Mouse (Mus musculus): ENCODE results near the gene 5330417C22Rik. TPM values are rescaled to one million over a fixed set of nuclear protein-coding genes. Genes with fewer than 3 reads are reported as not detected.

Gene 5330417C22Rik
- total RNA-seq, 4 experiments from 2014 or later, result 2.4 to 6.9 (median 3.9) TPM

DNA sequence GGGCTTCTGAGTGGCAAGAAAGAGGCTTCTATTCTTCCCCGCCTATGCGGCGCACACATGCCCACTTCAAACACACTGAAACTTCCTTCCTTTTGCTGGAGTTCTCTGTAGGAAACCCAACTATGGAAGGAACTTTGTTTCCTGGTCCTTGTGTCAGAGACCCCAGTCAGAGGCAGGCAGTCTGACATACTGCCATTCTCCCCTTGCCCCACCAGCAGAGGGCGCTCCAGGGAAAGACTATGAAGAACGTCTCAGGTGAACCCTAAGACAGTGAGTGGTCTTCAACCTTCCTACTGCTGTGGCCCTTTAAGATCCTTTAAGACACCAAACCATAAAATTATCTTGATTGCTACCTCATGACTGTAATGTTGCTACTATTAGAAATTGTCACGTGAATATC is 69.9 kb downstream of the 5330417C22Rik start:
- DNase-seq, result no peak

DNA sequence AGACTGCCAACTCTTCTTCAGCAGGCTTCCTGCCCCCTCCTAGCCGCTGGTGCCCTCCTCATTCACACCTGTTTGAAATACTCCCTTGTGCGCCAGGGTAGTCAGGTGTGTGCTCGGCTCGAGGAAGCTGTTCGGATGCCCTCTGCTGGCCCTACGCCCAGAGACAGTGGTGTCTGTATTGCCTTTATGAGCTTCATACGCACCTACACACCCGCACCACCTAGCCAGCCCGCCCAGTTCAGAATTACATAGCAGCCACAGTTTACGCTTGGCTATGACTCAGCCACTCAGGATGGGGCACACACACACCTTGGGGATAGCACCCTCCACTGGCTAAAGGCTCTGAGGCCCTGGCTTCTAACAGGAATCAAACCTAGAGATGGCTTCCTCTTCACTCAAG is 77.5 kb downstream of the 5330417C22Rik start:
- DNase-seq, result no peak

DNA sequence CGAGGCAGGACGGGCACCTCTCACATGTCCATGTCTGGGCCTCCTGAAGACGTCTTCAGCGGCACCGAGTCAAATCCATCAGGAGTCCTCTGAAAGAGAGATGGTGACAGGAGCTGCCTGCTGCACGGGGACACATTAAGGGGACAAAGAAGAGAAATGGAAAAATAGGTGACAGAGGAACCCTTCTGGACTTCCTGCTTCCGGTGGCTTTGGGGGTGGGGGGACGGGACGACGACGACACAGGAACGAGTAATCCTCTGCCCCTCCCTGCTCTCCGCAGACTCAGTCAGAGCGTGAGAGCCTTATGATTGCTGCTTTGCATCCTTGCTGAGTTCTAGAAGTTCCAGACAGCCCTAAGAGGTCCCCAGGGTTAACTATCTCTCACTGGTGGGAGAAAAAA is 78.0 kb downstream of the 5330417C22Rik start:
- DNase-seq, result no peak

DNA sequence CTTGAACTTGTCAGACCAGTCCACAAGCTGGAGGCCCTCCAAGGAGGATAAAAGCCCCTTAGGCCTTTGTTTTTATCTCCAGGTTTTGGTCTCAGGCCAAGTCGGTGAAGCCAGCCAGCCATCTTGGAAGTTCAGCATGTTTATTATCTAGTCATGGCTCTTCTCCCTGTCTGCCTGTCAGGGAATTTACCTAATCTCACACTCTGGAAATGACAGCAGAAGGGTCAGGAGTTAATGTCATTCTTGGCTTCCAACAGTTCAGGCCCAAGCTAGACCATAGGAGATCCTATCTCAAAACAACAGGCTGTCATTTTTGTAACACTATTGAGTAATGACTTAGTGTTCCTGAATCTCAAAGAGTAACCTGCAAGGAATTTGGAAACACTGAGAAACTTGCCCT is 82.2 kb downstream of the 5330417C22Rik start:
- DNase-seq, result no peak

DNA sequence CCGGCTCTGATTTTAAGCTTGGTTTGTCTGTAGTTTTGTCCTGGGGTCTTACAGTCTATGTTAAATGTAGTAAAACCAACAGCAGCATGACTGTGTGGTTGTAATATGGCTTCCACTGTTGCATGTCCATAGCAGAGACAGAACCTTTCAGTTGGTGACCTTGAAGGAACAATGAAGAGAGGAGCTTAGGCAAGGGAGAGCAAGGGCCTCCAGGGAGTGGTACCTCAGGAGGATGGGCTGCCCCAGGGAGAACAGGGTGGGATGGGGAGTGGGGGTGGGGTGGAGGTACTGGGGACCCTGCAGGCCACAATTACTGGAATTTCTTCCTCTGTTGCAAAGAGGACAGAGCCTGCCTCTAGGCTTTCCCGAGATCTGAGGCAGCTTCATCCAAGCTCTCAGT is 84.4 kb downstream of the 5330417C22Rik start:
- DNase-seq, result no peak

DNA sequence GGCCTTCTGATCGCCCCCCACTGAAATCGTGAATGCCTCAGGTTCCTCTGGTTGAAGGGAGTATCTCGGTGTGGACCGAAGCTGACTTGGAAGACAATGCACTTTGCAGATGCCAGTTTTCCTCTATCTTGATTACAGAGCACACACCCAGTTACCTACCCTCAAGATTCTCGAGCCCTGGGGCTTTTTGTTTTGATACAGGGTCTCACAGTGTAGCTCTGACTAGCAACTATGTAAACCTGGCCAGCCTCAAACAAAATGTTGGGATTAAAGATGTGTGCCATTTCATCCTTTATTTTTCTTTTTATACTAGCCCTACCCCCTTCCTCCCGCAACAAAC is 91.0 kb downstream of the 5330417C22Rik start:
- DNase-seq, result no peak

DNA sequence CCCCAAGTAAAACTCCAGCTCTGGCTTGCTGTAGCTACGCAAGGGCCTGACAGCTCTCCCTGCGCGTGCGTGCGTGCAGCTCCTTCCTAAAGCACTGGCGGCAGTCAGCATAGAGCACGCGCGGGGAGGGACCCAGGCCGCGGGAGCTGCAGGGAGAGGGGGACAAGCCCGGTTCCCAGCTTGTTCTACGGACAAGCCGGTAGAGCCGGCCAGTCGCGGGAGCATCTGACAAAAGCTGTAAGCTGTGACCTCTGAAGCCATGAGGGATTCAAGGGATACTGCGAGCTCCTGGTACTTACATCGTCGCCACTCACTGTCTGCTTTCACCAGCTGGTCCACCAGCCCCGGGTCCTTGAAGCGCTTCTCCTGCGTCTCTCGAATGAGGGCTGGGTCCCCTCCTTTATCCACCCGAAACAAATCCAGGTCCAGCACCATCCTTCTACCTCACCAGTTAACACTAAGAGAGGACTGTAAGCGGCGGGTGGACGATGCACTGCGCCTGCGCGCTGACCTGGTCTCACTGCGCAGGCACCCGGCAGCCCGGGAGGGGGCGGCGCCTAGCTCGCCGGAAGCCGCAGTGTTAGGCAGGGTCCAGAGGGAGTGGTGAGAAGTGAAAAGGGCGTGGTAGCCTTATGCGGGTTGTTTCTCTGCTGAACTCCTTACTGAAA is 91.5 kb downstream of the 5330417C22Rik start, which contains the start of gene Sars:
Gene Sars, minus strand, starts transcription at position 512 of the 668 bp plus-strand sequence.
- peak; percentile 85 for DNase-seq

DNA sequence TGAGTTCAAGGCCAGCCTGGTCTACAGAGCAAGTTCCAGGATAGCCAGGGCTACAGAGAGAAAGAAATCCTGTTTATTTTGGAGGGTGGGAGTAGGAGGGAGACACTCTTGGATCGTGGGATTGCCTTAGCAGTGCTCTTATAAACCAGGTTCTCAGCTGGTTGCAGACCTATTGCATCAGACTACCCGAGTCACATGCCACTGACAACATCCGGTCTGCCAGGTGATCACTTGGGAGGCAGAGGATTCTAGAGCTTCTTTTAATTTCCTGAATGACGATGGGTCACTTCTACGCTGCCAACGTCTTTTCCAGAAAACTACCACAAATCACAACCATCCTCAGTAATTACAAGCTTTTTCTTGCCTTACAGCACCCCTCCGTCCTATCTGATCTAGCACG is 92.3 kb downstream of the 5330417C22Rik start:
- peak; percentile 47 for DNase-seq

DNA sequence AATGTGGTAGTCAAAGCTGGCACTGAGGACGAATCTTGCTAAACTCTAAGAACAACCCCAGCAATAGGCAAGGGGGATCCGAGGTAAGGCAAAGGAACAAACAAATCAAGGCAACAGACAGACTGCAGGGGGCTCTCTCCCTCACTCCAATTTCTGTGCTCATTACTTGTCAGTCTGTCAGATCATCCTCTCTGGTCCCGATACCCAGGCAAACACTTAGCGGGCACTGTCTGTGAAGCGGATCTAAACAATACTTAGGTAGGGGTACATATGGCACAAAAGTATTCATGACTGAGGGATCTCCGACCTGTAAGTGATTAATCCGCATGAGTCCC is 100.0 kb downstream of the 5330417C22Rik start:
- no peak for DNase-seq

DNA sequence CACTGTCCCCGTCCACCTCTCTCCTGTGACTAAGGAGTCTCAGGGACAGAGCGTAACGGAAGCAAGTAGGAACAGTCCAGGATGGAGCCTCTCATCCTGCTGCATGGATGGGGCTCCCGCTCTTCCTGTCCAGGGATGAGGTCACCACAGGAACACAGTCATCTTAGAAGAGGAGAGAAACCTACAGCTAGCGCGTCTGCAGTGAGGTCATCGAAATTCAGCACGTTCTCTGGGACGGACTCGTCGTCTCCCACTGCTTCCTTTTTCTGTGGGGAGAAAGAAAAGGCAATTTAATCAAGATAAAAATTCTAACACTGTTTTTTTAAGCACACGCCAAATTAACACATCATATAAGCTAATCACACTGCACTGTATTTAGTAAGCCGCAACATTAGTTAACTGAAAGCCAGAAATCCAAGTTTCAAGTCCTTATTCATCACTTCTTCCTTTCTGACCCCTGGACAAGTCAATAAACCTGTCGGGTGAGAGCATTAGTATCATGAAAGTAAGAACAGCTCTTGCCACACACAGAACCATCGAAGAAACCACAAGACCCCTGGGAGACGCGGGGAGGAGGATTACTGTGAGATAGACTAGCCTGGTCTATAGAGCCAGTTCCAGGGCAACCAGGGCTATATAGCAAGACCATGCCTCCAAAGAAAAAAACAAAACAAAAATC is 100.5 kb downstream of the 5330417C22Rik start:
- no peak for DNase-seq

DNA sequence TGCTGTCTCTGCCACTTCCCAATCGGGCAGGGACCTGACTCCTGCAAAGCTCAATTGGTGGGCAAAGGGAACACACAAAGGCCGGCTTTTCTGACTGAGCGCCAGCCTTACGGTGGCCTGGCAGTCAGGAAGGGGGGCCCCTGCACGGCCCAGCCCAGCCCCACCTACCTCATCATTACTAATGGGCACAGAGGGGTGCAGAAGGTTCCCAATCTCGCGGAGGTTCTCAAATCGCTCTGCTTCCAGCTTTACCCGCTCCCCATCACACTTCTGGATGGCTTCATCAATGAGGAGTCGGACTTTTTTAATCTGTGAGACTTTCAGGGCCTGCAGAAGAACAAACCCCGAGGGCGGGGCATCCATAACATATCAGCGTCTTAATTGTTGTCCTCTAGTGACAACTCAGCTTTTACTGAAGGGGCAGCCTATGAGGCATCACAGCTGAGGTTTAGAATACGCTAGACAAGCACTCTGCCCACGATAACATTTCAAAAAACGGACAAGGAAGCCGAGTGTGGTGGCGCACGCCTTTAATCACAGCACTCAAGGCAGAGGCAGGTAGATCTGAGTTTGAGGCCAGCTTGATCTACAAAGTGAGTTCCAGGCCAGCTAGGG is 102.3 kb downstream of the 5330417C22Rik start:
- DNase-seq, result no peak

DNA sequence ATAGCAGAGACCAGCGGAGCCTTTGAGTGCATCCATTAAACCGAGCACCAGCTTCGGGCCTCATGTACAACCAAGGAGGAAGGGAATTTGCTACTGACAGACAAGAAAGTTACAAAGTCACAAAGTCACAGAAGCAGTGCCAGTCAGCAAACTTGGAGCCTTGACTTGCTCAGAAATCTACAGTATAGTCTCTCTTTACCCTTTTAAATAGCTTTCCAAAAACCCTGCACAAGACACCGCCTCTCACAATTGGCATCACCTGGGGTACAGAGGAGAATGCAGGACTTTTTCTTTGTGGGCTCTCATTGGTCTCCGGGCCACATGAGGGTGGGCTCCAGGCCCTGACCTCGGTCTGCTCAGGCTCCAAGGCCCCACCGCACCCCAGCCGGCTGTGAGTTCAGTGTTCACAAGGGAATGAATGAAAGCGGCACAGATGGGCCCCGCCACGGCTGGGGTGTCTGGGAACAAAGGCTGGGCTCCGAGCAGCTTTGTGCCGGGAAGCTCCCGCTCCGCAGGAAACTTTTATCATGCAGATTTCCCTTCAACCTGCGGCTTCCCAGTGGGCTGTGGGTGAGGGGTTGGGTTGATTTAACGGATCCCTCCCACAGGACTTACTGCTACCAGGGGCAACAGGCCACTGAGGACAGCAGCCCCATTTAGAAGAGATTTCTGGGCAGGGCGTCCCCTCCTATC is 103.0 kb downstream of the 5330417C22Rik start:
- no peak for DNase-seq

DNA sequence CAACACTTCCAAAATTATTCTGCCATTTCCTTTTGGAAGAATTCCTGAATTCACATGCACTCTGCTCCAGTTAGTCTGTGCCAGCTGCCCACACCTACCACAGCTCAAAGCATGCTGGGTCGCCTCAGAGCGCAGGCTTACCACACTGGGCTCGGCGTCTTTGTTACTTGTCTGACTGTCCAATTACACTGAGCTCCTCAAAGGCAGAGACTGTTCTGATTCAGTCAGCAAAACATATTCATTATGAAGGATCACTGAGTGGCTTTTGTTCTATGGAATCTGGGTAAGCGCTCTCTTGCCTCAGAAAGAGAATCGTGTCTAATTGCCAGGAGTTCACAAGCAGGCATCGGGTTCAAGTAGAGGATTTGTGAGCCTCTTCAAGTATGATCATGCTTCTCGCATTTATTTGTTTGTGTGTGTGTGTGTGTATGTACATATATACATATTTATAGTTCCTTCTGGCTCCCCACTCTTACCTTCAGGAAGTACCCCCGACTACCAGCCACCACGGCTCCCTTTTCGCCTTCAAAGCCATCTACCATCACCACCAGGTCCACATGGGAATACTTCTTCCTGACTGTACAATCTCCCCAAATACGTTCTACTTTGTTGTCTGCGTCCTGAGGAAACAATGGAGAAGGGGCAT is 103.7 kb downstream of the 5330417C22Rik start:
- DNase-seq, result no peak

DNA sequence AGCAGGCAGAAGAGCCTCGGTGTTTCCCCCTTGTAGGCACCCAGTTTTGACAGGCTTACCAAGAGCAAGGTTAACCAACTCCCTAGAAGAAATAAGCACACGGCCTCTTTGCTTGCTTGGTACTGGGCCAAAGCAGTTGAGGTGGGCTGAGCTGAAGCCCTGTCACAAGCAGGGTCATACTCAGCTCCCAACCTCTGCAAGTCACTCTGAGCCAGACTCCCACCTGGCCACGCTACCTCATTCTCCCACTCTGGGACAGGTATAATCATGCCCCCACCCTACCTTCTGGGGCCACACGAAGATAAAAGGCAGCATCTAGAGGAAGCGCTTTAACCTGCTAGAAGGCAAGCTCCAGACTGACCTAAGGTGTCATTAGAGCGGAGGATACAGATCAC is 110.7 kb downstream of the 5330417C22Rik start:
- DNase-seq, result no peak

DNA sequence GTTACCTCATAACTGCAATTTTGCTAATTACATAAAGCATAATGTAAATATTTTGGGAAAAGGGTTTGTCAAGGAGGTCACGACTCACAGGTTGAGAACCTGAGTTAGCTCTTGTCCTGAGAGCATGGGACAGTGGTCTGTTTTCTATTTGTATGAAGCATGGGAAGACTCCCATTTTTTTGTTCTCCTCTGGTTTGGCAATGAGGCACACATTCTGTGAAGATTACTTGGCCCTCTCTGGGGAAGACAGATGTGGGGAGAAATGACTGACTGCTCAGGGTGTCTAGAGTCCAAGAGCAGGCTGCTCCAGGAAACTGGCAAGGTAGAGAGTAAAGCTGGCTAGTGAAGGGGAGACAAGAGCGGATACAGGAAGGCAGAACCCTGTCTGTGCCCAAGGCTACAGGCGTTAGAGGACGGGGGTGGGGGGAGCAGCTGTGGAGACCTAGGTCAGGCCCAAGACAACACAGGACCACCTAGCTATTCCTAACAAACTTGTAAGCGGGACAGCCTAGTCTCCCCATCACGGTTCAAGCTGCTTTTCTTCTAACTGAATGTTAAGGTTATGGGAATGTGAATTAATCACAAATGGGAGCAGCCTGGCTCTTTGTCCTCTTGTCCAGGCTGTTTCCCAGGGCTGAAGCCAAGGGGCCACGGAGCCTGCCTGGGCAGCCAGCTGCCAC is 111.3 kb downstream of the 5330417C22Rik start:
- DNase-seq, result no peak

DNA sequence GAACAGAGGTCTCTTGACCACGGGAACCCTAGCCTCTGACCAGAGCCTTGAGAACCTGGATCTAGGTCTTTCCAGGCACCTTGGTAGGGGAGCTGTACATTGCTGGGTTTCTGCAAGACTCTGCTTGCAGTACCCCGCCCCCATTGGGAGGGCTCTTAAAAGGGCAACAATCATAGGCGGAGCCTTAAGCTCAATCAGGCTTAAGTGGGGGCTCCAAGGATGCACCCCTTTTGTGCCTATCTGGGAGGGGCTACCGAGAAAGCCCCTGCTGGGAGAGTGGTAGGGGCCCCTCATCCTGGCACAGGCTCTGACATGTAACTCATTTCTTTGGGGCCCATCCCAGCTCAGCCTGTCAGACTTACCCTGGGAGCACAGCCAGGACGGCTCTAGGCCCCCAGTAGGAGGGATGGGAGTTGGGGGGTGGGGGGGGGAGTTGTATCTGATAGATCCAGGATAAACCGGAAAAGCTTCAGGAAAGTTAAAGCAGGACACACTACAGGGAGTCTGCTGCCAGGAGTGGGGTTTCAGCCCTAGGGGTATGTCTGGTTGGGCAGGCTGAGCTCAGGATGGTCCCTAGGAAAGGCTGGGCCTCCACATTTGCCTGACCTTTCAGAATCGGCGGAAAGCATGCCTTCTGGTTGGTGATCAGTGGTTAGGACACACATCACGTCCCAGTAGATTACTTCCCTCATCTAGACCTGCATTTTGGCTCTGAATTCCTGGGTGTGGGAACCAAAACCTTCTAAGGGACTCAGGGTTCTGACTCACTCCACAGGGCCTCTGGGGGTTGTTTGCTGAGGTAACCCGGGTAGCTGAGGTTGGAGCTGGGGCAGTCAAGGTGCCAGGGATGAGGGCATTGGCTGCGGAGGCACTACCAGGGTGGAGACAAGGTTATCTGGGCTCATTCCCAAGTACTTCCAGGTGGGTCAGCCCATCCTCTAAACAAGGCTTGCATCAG is 112.2 kb downstream of the 5330417C22Rik start:
- no peak for DNase-seq

DNA sequence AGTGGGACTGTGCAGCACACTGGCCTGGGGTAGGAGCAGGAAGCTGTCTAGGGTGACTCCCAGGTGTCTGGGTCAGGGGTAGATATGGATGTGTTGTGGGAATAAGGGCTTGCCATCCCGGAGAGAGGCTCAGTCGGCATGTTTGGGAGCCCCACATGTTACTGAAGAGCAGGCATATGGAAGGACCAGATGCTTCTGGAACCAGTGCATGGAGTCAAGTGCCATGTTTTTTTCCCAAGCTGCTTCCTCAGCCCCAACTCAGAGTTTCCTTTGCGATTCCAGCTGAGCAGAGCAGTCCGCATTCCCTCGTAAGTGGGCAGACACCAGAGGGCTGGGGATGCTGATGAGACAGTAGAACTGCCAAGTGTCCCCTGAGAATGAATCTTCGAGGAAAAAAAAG is 113.3 kb downstream of the 5330417C22Rik start:
- no peak for DNase-seq

DNA sequence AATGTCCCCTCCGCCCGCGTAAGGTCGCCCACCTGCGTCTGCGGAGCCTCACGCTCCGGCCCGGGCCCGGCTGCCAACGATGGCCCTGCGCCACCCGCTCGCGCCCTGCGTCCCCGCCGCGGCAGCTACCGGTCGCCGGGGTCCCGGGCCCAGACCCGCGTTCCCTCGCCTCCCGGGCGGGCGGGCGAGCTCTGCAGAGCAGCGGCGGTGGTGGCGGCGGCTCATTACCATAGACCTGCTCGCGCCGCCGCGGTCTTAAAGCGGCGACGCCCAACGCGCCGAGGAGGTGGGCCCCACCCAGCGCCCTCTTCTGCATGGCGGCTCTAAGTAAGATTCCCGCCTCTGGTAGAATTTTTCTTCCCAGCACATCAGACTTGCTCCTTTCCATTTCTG is 120.5 kb downstream of the 5330417C22Rik start:
- DNase-seq, result no peak

DNA sequence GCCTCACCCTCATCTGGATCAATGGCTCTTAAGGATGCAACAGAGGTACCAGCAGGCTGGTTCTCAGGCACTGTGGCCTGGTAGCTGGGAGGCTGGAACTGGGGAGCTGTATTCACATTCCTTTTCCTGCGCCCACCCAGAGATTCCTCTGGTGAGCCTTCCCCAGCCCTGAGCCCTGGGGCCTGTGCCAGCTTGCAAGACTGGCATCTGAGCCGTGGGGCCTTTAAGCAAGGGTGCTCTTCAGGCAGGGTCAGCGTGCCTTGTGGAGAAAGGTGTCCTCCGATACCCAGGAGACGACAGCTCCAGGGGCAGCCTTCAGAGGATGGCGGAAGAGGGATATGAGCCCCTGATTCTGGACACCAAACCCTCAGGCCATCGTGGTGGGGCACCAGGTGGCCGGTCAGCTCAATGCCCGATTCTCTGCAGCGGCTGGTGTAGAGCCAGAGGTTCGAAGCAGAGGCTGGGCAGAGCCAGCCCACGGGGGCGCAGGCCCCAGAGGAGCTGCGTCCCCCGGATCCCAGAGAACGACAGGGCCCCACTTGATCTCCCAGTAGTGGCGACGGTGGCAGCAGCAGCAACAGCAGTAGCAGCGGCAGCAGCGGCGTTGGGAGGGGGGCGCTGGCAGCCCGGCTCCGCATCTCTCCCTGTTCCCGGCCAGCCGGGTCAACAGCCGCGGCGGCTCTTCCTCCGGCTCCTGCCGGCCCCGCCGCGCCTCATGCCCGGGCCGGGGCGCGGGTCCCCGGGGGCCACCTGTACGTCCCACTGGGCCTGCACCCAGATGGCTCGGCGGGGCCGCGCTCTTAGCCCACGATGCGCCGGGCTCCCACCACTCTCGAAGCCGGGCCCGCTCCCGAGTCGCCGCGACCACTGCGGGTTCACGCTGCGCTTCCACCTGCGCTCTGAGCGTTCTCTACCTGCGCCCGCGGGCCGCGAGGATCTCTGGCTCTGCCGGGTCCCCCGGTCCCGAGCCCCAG is 121.2 kb downstream of the 5330417C22Rik start, which contains the start of gene Celsr2:
Gene Celsr2, minus strand, starts transcription at position 696 of the 974 bp plus-strand sequence.
- DNase-seq, result no peak
